Mouse (Mus musculus) embryo, embryonic 10 days (tissue): ENCODE measurements at regions not wholly inside any gene's neighbourhood (a gene's known extent, or its start where the extent isn't known, plus 50 kb on each side); places are given as distances from the start of the nearest gene placed in this dataset.

Experiments used
- DNase-seq: peaks from one replicate; pipeline ENCODE4 v3.0.0-alpha.2; 2015; ENCODE audit warnings: low spot score

GRCm38 (mm10) chr14:114398861-114399557, 693.0 kb upstream of the Gpc5 start:
- no peak for DNase-seq

- no peak for DNase-seq
These were observed 673.2 kb upstream of the Gpc5 start for GRCm38 (mm10) chr14:114418851-114419250.

- DNase-seq, result no peak
These were observed 666.5 kb upstream of the Gpc5 start for GRCm38 (mm10) chr14:114425475-114425874.
